In the genomic region with DNA sequence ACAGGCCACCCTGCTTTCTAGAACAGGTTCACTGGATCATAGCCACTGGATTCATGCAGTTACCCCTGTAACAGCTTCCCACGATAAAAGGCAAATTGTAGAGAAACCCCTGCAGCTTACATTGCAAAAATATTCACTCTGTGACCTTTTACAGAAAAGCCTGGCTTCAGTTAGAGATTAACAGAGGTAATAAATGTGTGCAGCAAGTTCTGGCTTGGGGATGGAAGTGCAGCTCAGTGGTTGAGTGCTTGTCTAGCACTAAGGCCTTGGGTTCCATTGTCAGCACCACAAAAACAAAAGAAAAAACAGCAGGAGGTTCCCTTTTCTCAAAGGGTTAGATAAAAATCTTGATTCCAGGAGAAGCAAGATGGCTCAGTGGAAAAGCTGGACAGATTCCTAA, we compare ENCODE assay signal across 30 mouse cellular contexts. TPM values are rescaled to one million over a fixed set of nuclear protein-coding genes. Genes with fewer than 3 reads are reported as not detected.
A peak's percentile ranks its signal among the peaks of the same experiment; 100 is the strongest.
DNase-seq lines count a peak whose midpoint lies in the region; ATAC-seq lines count a peak whose summit lies in the region.
"Had no signal": no experiment of that assay in that cellular context is flagged by ENCODE, and none has a peak within 500 bp of the region (broad histone marks: within the 10 kb centered on the region; RNA-seq: fewer than 3 reads in every experiment).

No protein-coding gene starts in this region.

- 97% methylated on average over 1 of the region's 1 CpGs for WGBS in kidney, embryonic 14.5 days

- H3K9me3 ChIP-seq in kidney, embryonic 14.5 days (ENCODE audit: control insufficient read depth, low read length): no peaks in the 10 kb centered on the region
- H3K9me3 ChIP-seq: embryonic facial prominence, embryonic 13.5 days; embryonic facial prominence, embryonic 15.5 days; forebrain, embryonic 10.5 days; forebrain, embryonic 12.5 days; G1E had no signal

- H3K4me2 ChIP-seq in kidney, embryonic 14.5 days (replicated peaks; ENCODE audit: low read depth, low read length): no peak overlapping the region
- H3K4me2 ChIP-seq: embryonic facial prominence, embryonic 13.5 days; embryonic facial prominence, embryonic 15.5 days; forebrain, embryonic 12.5 days had no signal

- no peak overlapping the region for H3K9ac ChIP-seq in kidney, embryonic 14.5 days (ENCODE audit: low read depth, low read length)
- H3K9ac ChIP-seq: embryonic facial prominence, embryonic 13.5 days; embryonic facial prominence, embryonic 15.5 days; forebrain, embryonic 12.5 days had no signal

- no peaks in the 10 kb centered on the region for H3K4me1 ChIP-seq in kidney, embryonic 14.5 days (ENCODE audit: control insufficient read depth, insufficient read depth, low read length)
- H3K4me1 ChIP-seq: embryonic facial prominence, embryonic 15.5 days; forebrain, embryonic 10.5 days; forebrain, embryonic 12.5 days had no signal

- no peak overlapping the region for H3K27ac ChIP-seq in kidney, embryonic 14.5 days (ENCODE audit: low read depth, low read length)
- H3K27ac ChIP-seq: embryonic facial prominence, embryonic 13.5 days; embryonic facial prominence, embryonic 15.5 days; forebrain, embryonic 10.5 days; forebrain, embryonic 12.5 days had no signal

- no peak overlapping the region for H3K4me3 ChIP-seq in kidney, embryonic 14.5 days (ENCODE audit: low read length)
- H3K4me3 ChIP-seq: embryonic facial prominence, embryonic 13.5 days; embryonic facial prominence, embryonic 15.5 days; erythroblast, embryonic 14.5 days; forebrain, embryonic 10.5 days; forebrain, embryonic 12.5 days had no signal

- peaks cover 11% of the 10 kb centered on the region for H3K36me3 ChIP-seq in kidney, embryonic 14.5 days (ENCODE audit: control insufficient read depth, insufficient read depth, low read length)

- DNase-seq in kidney, adult 11 months: peak; percentile 6
- DNase-seq in kidney, adult 18-20 months: no peak
- peak; percentile 34 for DNase-seq in kidney, adult 9 months
- DNase-seq in R1 (ENCODE audit: low read depth, low spot score): peak; percentile 39
- DNase-seq in heart, adult 9 months (ENCODE audit: low spot score in 2 of 2): no peak
- DNase-seq: adrenal gland, adult 8-10 months; adrenal gland, postnatal 14 days; adrenal gland, postnatal 36 days; B cell, adult 2 months; cerebellum, adult 11 months; cerebellum, adult 18-20 months; cerebellum, adult 8-10 months; cerebellum, adult 9-11 months; cerebellum, postnatal 14 days; cerebellum, postnatal 36 days; embryo, embryonic 11 days had no signal

- no peak for ATAC-seq in kidney, embryonic 14.5 days (ENCODE audit: low FRiP score, low TSS enrichment)
- ATAC-seq: activated CD4-positive, CD25-positive, alpha-beta regulatory T cell, adult 4 months; CD4-positive, CD25-positive, alpha-beta regulatory T cell, adult 4 months; forebrain, embryonic 14.5 days; forebrain, embryonic 16.5 days; Patski had no signal

- H3K27me3 ChIP-seq in kidney, embryonic 14.5 days (ENCODE audit: control insufficient read depth, insufficient read depth, low read length): no peaks in the 10 kb centered on the region
- H3K27me3 ChIP-seq: CH12.LX; embryonic facial prominence, embryonic 13.5 days; embryonic facial prominence, embryonic 15.5 days; forebrain, embryonic 12.5 days; Patski had no signal

RNA-seq across cellular contexts. Expression of gene Fam151b, which starts 8.1 kb away (rescaled TPM):
- polyA plus RNA-seq in kidney, embryonic 14.5 days (2014; fragmentation: Nextera tagmentation; extraction: Ambion mirVana): 0.18 TPM in 1 of 2 replicates, not detected in the other
- polyA plus RNA-seq: activated CD4-positive, CD25-positive, alpha-beta regulatory T cell, adult 4 months; embryonic facial prominence, embryonic 11.5 days; erythroblast, embryonic 14.5 days; G1E had no signal

RNA-seq across cellular contexts. Expression of gene Zfyve16, which starts 38.7 kb away (rescaled TPM):
- 8.7 and 14.7 TPM in 2 replicates for polyA plus RNA-seq in kidney, embryonic 14.5 days (2014; fragmentation: Nextera tagmentation; extraction: Ambion mirVana)

Comparison
In these comparisons a context has a peak if more than half of its experiments do, and no peak if none do; other contexts are left out.
1. DNase-seq: peak in kidney, adult 11 months (single experiment), kidney, adult 9 months (single experiment) and R1 (single experiment); none in kidney, adult 18-20 months (single experiment) and heart, adult 9 months (0 of 2).